Mouse (Mus musculus): Measurements from ENCODE around the gene Sparc. TPM values are rescaled to one million over a fixed set of nuclear protein-coding genes. Genes with fewer than 3 reads are reported as not detected.

The Sparc gene
- polyA plus RNA-seq, 1 experiment from 2014 or later: 1,563 TPM

- Histone ChIP-seq H3K4me2 (ENCODE audit: low read depth, low read length) (no peak overlapping the region), H3K4me1 (ENCODE audit: control insufficient read depth, insufficient read depth, low read length) (peaks cover 2% of the 10 kb centered on the region; the same call in 1 of the 2 replicates), H3K36me3 (ENCODE audit: control insufficient read depth, insufficient read depth, low read length) (peaks cover 22% of the 10 kb centered on the region; the same call in 1 of the 2 replicates), H3K9ac (ENCODE audit: low read depth, low read length) (no peak overlapping the region), H3K4me3 (ENCODE audit: low read length) (no peak overlapping the region), H3K27ac (ENCODE audit: low read length) (no peak overlapping the region), H3K9me3 (ENCODE audit: control insufficient read depth, low read length) (no peaks in the 10 kb centered on the region), H3K27me3 (replicated peaks; ENCODE audit: control insufficient read depth, insufficient read depth, low read length) (no peaks in the 10 kb centered on the region)
- ATAC-seq: peak; percentile 59; the same call in 1 of the 2 replicates
- 64% methylated on average over 2 of the region's 2 CpGs for WGBS
Observed at GRCm38 (mm10) chr11:55400863-55401262, 22.1 kb downstream of the Sparc start.

GRCm38 (mm10) chr11:55398371-55398770 lies 24.6 kb downstream of the Sparc start:
- Histone ChIP-seq H3K9me3 (ENCODE audit: control insufficient read depth, low read length) (no peaks in the 10 kb centered on the region), H3K4me3 (ENCODE audit: low read length) (no peak overlapping the region), H3K27me3 (replicated peaks; ENCODE audit: control insufficient read depth, insufficient read depth, low read length) (no peaks in the 10 kb centered on the region), H3K4me1 (ENCODE audit: control insufficient read depth, insufficient read depth, low read length) (peaks cover 2% of the 10 kb centered on the region; the same call in 1 of the 2 replicates), H3K27ac (ENCODE audit: low read length) (no peak overlapping the region), H3K4me2 (ENCODE audit: low read depth, low read length) (no peak overlapping the region), H3K36me3 (ENCODE audit: control insufficient read depth, insufficient read depth, low read length) (peaks cover 20% of the 10 kb centered on the region; the same call in 1 of the 2 replicates), H3K9ac (ENCODE audit: low read depth, low read length) (no peak overlapping the region)
- WGBS: 93% methylated on average over 8 of the region's 8 CpGs
- no peak for ATAC-seq

- peak overlapping the region; percentile 33 for H3K27ac ChIP-seq (ENCODE audit: low read length)
- no peak for ATAC-seq
Observed at GRCm38 (mm10) chr11:55397441-55397840, 25.5 kb downstream of the Sparc start.

GRCm38 (mm10) chr11:55397036-55397435 lies 25.9 kb downstream of the Sparc start:
- Histone ChIP-seq H3K36me3 (ENCODE audit: control insufficient read depth, insufficient read depth, low read length) (peaks cover 17% of the 10 kb centered on the region; the same call in 1 of the 2 replicates), H3K27ac (ENCODE audit: low read length) (peak overlapping the region; percentile 33), H3K9me3 (ENCODE audit: control insufficient read depth, low read length) (no peaks in the 10 kb centered on the region), H3K4me2 (ENCODE audit: low read depth, low read length) (no peak overlapping the region), H3K4me3 (ENCODE audit: low read length) (no peak overlapping the region), H3K4me1 (ENCODE audit: control insufficient read depth, insufficient read depth, low read length) (peaks cover 2% of the 10 kb centered on the region; the same call in 1 of the 2 replicates), H3K9ac (ENCODE audit: low read depth, low read length) (no peak overlapping the region), H3K27me3 (replicated peaks; ENCODE audit: control insufficient read depth, insufficient read depth, low read length) (no peaks in the 10 kb centered on the region)
- 84% methylated on average over 2 of the region's 2 CpGs for WGBS
- ATAC-seq: no peak

More at GRCm38 (mm10) chr11:55397441-55397840, 25.5 kb downstream of the Sparc start:
- Histone ChIP-seq H3K4me1 (ENCODE audit: control insufficient read depth, insufficient read depth, low read length) (peaks cover 2% of the 10 kb centered on the region; the same call in 1 of the 2 replicates), H3K4me2 (ENCODE audit: low read depth, low read length) (no peak overlapping the region), H3K4me3 (ENCODE audit: low read length) (no peak overlapping the region), H3K9me3 (ENCODE audit: control insufficient read depth, low read length) (no peaks in the 10 kb centered on the region), H3K9ac (ENCODE audit: low read depth, low read length) (no peak overlapping the region), H3K27me3 (replicated peaks; ENCODE audit: control insufficient read depth, insufficient read depth, low read length) (no peaks in the 10 kb centered on the region), H3K36me3 (ENCODE audit: control insufficient read depth, insufficient read depth, low read length) (peaks cover 17% of the 10 kb centered on the region; the same call in 1 of the 2 replicates)
- WGBS: 86% methylated on average over 9 of the region's 9 CpGs

GRCm38 (mm10) chr11:55395073-55395642 lies 27.8 kb downstream of the Sparc start:
- no peak for ATAC-seq
- Histone ChIP-seq H3K4me3 (ENCODE audit: low read length) (no peak overlapping the region), H3K9ac (ENCODE audit: low read depth, low read length) (no peak overlapping the region), H3K27me3 (replicated peaks; ENCODE audit: control insufficient read depth, insufficient read depth, low read length) (no peaks in the 10 kb centered on the region), H3K27ac (ENCODE audit: low read length) (no peak overlapping the region), H3K4me2 (ENCODE audit: low read depth, low read length) (no peak overlapping the region), H3K36me3 (ENCODE audit: control insufficient read depth, insufficient read depth, low read length) (peaks cover 17% of the 10 kb centered on the region; the same call in 1 of the 2 replicates), H3K9me3 (ENCODE audit: control insufficient read depth, low read length) (no peaks in the 10 kb centered on the region), H3K4me1 (ENCODE audit: control insufficient read depth, insufficient read depth, low read length) (no peaks in the 10 kb centered on the region)
- WGBS: 76% methylated on average over 7 of the region's 7 CpGs

GRCm38 (mm10) chr11:55394592-55394991 lies 28.4 kb downstream of the Sparc start:
- Histone ChIP-seq H3K36me3 (ENCODE audit: control insufficient read depth, insufficient read depth, low read length) (peaks cover 13% of the 10 kb centered on the region; the same call in 1 of the 2 replicates), H3K4me1 (ENCODE audit: control insufficient read depth, insufficient read depth, low read length) (no peaks in the 10 kb centered on the region), H3K4me3 (ENCODE audit: low read length) (no peak overlapping the region), H3K9me3 (ENCODE audit: control insufficient read depth, low read length) (no peaks in the 10 kb centered on the region), H3K9ac (ENCODE audit: low read depth, low read length) (no peak overlapping the region), H3K27ac (ENCODE audit: low read length) (no peak overlapping the region), H3K4me2 (ENCODE audit: low read depth, low read length) (no peak overlapping the region), H3K27me3 (replicated peaks; ENCODE audit: control insufficient read depth, insufficient read depth, low read length) (no peaks in the 10 kb centered on the region)
- ATAC-seq: no peak
- WGBS: 67% methylated on average over 6 of the region's 6 CpGs

GRCm38 (mm10) chr11:55392474-55392873 lies 30.5 kb downstream of the Sparc start:
- 38% methylated on average over 10 of the region's 10 CpGs for WGBS
- no peak overlapping the region for H3K4me3 ChIP-seq (ENCODE audit: low read length)
- H3K4me1 ChIP-seq (ENCODE audit: control insufficient read depth, insufficient read depth, low read length): no peaks in the 10 kb centered on the region
- no peaks in the 10 kb centered on the region for H3K9me3 ChIP-seq (ENCODE audit: control insufficient read depth, low read length)
- ATAC-seq: peak; percentile 51
- no peaks in the 10 kb centered on the region for H3K27me3 ChIP-seq (replicated peaks; ENCODE audit: control insufficient read depth, insufficient read depth, low read length)
- 0 out of 2 replicates have a peak, but pooled peaks cover 3% of the 10 kb centered on the region for H3K36me3 ChIP-seq (ENCODE audit: control insufficient read depth, insufficient read depth, low read length)
- no peak overlapping the region for H3K4me2 ChIP-seq (ENCODE audit: low read depth, low read length)
- H3K27ac ChIP-seq (ENCODE audit: low read length): no peak overlapping the region
- 0 out of 2 replicates have a peak overlapping the region, but pooled peaks have one; percentile 11 for H3K9ac ChIP-seq (ENCODE audit: low read depth, low read length)

- no peaks in the 10 kb centered on the region for H3K9me3 ChIP-seq (ENCODE audit: control insufficient read depth, low read length)
- H3K4me1 ChIP-seq (ENCODE audit: control insufficient read depth, insufficient read depth, low read length): no peaks in the 10 kb centered on the region
- H3K4me3 ChIP-seq (ENCODE audit: low read length): no peak overlapping the region
- H3K4me2 ChIP-seq (ENCODE audit: low read depth, low read length): no peak overlapping the region
- WGBS: 0% methylated on average over 2 of the region's 2 CpGs
- H3K27me3 ChIP-seq (replicated peaks; ENCODE audit: control insufficient read depth, insufficient read depth, low read length): no peaks in the 10 kb centered on the region
- H3K9ac ChIP-seq (ENCODE audit: low read depth, low read length): no peak overlapping the region
- ATAC-seq: 0 out of 2 replicates have a peak, but pooled peaks have one; percentile 24
- no peak overlapping the region for H3K27ac ChIP-seq (ENCODE audit: low read length)
- no peaks in the 10 kb centered on the region for H3K36me3 ChIP-seq (ENCODE audit: control insufficient read depth, insufficient read depth, low read length)
Observed at GRCm38 (mm10) chr11:55389778-55390177, 33.2 kb downstream of the Sparc start.

- WGBS: 50% methylated on average over 8 of the region's 8 CpGs
- no peak overlapping the region for H3K9ac ChIP-seq (ENCODE audit: low read depth, low read length)
- no peak overlapping the region for H3K4me3 ChIP-seq (ENCODE audit: low read length)
- no peaks in the 10 kb centered on the region for H3K4me1 ChIP-seq (ENCODE audit: control insufficient read depth, insufficient read depth, low read length)
- H3K4me2 ChIP-seq (ENCODE audit: low read depth, low read length): no peak overlapping the region
- H3K36me3 ChIP-seq (ENCODE audit: control insufficient read depth, insufficient read depth, low read length): no peaks in the 10 kb centered on the region
- H3K27me3 ChIP-seq (replicated peaks; ENCODE audit: control insufficient read depth, insufficient read depth, low read length): no peaks in the 10 kb centered on the region
- H3K9me3 ChIP-seq (ENCODE audit: control insufficient read depth, low read length): no peaks in the 10 kb centered on the region
- no peak for ATAC-seq
- H3K27ac ChIP-seq (ENCODE audit: low read length): no peak overlapping the region
Observed at GRCm38 (mm10) chr11:55387576-55387975, 35.4 kb downstream of the Sparc start.

All from intestine, embryonic 16.5 days (tissue).